Comparison of ENCODE assay signal across 19 mouse cellular contexts in genomic region chr4:125174516-125175185, GRCm38 (mm10). TPM values are rescaled to one million over a fixed set of nuclear protein-coding genes. Genes with fewer than 3 reads are reported as not detected.
A peak's percentile ranks its signal among the peaks of the same experiment; 100 is the strongest.
DNase-seq lines count a peak whose midpoint lies in the region; ATAC-seq lines count a peak whose summit lies in the region.
"Had no signal": no experiment of that assay in that cellular context is flagged by ENCODE, and none has a peak within 500 bp of the region (broad histone marks: within the 10 kb centered on the region; RNA-seq: fewer than 3 reads in every experiment).

No protein-coding gene starts in this region.

- no peaks in the 10 kb centered on the region for H3K36me3 ChIP-seq in hindbrain, embryonic 12.5 days
- H3K36me3 ChIP-seq in hindbrain, embryonic 13.5 days: no peaks in the 10 kb centered on the region
- no peaks in the 10 kb centered on the region for H3K36me3 ChIP-seq in embryonic facial prominence, embryonic 10.5 days (replicated peaks)
- no peaks in the 10 kb centered on the region for H3K36me3 ChIP-seq in kidney, embryonic 15.5 days
- H3K36me3 ChIP-seq in limb, embryonic 10.5 days: no peaks in the 10 kb centered on the region
- H3K36me3 ChIP-seq: embryonic facial prominence, embryonic 13.5 days; limb, embryonic 15.5 days; midbrain, embryonic 15.5 days had no signal

- no peak overlapping the region for H3K9ac ChIP-seq in hindbrain, embryonic 12.5 days
- H3K9ac ChIP-seq in hindbrain, embryonic 13.5 days: no peak overlapping the region
- no peak overlapping the region for H3K9ac ChIP-seq in kidney, embryonic 15.5 days
- H3K9ac ChIP-seq: embryonic facial prominence, embryonic 13.5 days; limb, embryonic 15.5 days; midbrain, embryonic 15.5 days had no signal

- H3K27me3 ChIP-seq in hindbrain, embryonic 12.5 days: no peaks in the 10 kb centered on the region
- 0 out of 2 replicates have a peak, but pooled peaks cover 12% of the 10 kb centered on the region for H3K27me3 ChIP-seq in hindbrain, embryonic 13.5 days
- H3K27me3 ChIP-seq in embryonic facial prominence, embryonic 10.5 days (replicated peaks; ENCODE audit: low read depth, poor library complexity, severe bottlenecking): no peaks in the 10 kb centered on the region
- H3K27me3 ChIP-seq in kidney, embryonic 15.5 days: peaks cover 12% of the 10 kb centered on the region; the same call in 1 of the 2 replicates
- H3K27me3 ChIP-seq in limb, embryonic 10.5 days (ENCODE audit: low read depth, poor library complexity, severe bottlenecking): peaks cover 28% of the 10 kb centered on the region; the same call in 1 of the 2 replicates
- H3K27me3 ChIP-seq: embryonic facial prominence, embryonic 13.5 days; limb, embryonic 15.5 days; midbrain, embryonic 15.5 days had no signal

- peak; percentile 34 for DNase-seq in embryonic facial prominence, embryonic 10.5 days (ENCODE audit: low spot score)
- DNase-seq in limb, embryonic 10.5 days (ENCODE audit: low spot score): peak; percentile 48
- no peak for DNase-seq in gastrocnemius, postnatal 4 days (ENCODE audit: low spot score in 2 of 2)
- no peak for DNase-seq in right cerebral cortex, adult 2 months (ENCODE audit: low spot score in 2 of 2)
- DNase-seq in heart, adult 8-10 months (ENCODE audit: low spot score): no peak
- DNase-seq: adrenal gland, postnatal 25 days; cerebellum, adult 11-12 months; heart, postnatal 36 days; lung, postnatal 10 days had no signal

- 65% methylated on average over 5 of the region's 5 CpGs for WGBS in hindbrain, embryonic 12.5 days
- WGBS in hindbrain, embryonic 13.5 days: 48% methylated on average over 5 of the region's 5 CpGs
- 69% methylated on average over 5 of the region's 5 CpGs for WGBS in embryonic facial prominence, embryonic 10.5 days
- WGBS in kidney, embryonic 15.5 days: 34% methylated on average over 5 of the region's 5 CpGs
- WGBS in limb, embryonic 10.5 days: 37% methylated on average over 5 of the region's 5 CpGs

- no peak overlapping the region for H3K4me3 ChIP-seq in hindbrain, embryonic 12.5 days
- no peak overlapping the region for H3K4me3 ChIP-seq in hindbrain, embryonic 13.5 days
- no peak overlapping the region for H3K4me3 ChIP-seq in embryonic facial prominence, embryonic 10.5 days
- H3K4me3 ChIP-seq in kidney, embryonic 15.5 days (replicated peaks): no peak overlapping the region
- no peak overlapping the region for H3K4me3 ChIP-seq in limb, embryonic 10.5 days
- H3K4me3 ChIP-seq: embryonic facial prominence, embryonic 13.5 days; limb, embryonic 15.5 days; megakaryocyte, embryonic 14.5 days; midbrain, embryonic 15.5 days; myocyte had no signal

- ATAC-seq in hindbrain, embryonic 12.5 days (ENCODE audit: low FRiP score): peak; percentile 35; the same call in 1 of the 2 replicates
- no peak for ATAC-seq in hindbrain, embryonic 13.5 days (ENCODE audit: low FRiP score)
- ATAC-seq in kidney, embryonic 15.5 days (replicated peaks; ENCODE audit: low FRiP score): no peak; the same call in 1 of the 2 replicates
- ATAC-seq: forebrain, embryonic 14.5 days; midbrain, embryonic 15.5 days had no signal

- no peaks in the 10 kb centered on the region for H3K9me3 ChIP-seq in hindbrain, embryonic 12.5 days (replicated peaks)
- H3K9me3 ChIP-seq in hindbrain, embryonic 13.5 days: no peaks in the 10 kb centered on the region
- H3K9me3 ChIP-seq in embryonic facial prominence, embryonic 10.5 days: no peaks in the 10 kb centered on the region
- H3K9me3 ChIP-seq in kidney, embryonic 15.5 days (replicated peaks): no peaks in the 10 kb centered on the region
- H3K9me3 ChIP-seq in limb, embryonic 10.5 days (replicated peaks): no peaks in the 10 kb centered on the region
- H3K9me3 ChIP-seq: embryonic facial prominence, embryonic 13.5 days; limb, embryonic 15.5 days; midbrain, embryonic 15.5 days had no signal

- no peak overlapping the region for H3K27ac ChIP-seq in hindbrain, embryonic 12.5 days
- H3K27ac ChIP-seq in hindbrain, embryonic 13.5 days: no peak overlapping the region
- no peak overlapping the region for H3K27ac ChIP-seq in embryonic facial prominence, embryonic 10.5 days (replicated peaks)
- H3K27ac ChIP-seq in kidney, embryonic 15.5 days: peak overlapping the region; percentile 35; the same call in 1 of the 2 replicates
- H3K27ac ChIP-seq in limb, embryonic 10.5 days: no peak overlapping the region
- H3K27ac ChIP-seq: embryonic facial prominence, embryonic 13.5 days; limb, embryonic 15.5 days; midbrain, embryonic 15.5 days; stomach, postnatal 0 days had no signal

- peaks cover 12% of the 10 kb centered on the region; the same call in 1 of the 2 replicates for H3K4me1 ChIP-seq in hindbrain, embryonic 12.5 days
- peaks cover 48% of the 10 kb centered on the region for H3K4me1 ChIP-seq in hindbrain, embryonic 13.5 days (replicated peaks)
- H3K4me1 ChIP-seq in embryonic facial prominence, embryonic 10.5 days: peaks cover 26% of the 10 kb centered on the region
- peaks cover 21% of the 10 kb centered on the region for H3K4me1 ChIP-seq in kidney, embryonic 15.5 days
- H3K4me1 ChIP-seq in limb, embryonic 10.5 days: peaks cover 37% of the 10 kb centered on the region
- H3K4me1 ChIP-seq: limb, embryonic 15.5 days had no signal

- H3K4me2 ChIP-seq in hindbrain, embryonic 12.5 days (replicated peaks): no peak overlapping the region
- H3K4me2 ChIP-seq in hindbrain, embryonic 13.5 days: no peak overlapping the region
- H3K4me2 ChIP-seq in kidney, embryonic 15.5 days: no peak overlapping the region
- H3K4me2 ChIP-seq: embryonic facial prominence, embryonic 13.5 days; limb, embryonic 15.5 days; midbrain, embryonic 15.5 days had no signal

RNA-seq across cellular contexts. Expression of gene Zc3h12a, which starts 47.0 kb away (rescaled TPM):
- 0.40 and 0.50 TPM in 2 replicates for polyA plus RNA-seq in hindbrain, embryonic 12.5 days (2016; fragmentation: Nextera tagmentation; extraction: Ambion mirVana)
- polyA plus RNA-seq in hindbrain, embryonic 13.5 days (2015; fragmentation: Nextera tagmentation; extraction: Ambion mirVana): 0.18 and 0.19 TPM in 2 replicates
- polyA plus RNA-seq in embryonic facial prominence, embryonic 10.5 days (2016; fragmentation: Nextera tagmentation; extraction: Ambion mirVana): 0.49 and 0.64 TPM in 2 replicates
- polyA plus RNA-seq in kidney, embryonic 15.5 days (2015; fragmentation: Nextera tagmentation; extraction: Ambion mirVana): 0.33 and 0.44 TPM in 2 replicates
- polyA plus RNA-seq in limb, embryonic 10.5 days (2016; fragmentation: Nextera tagmentation; extraction: Ambion mirVana): 0.23 and 0.58 TPM in 2 replicates
- total RNA-seq in gastrocnemius, postnatal 4 days (2021): 1 to 10 TPM; 3.0 to 3.9 TPM
- total RNA-seq in heart, adult 8-10 months (2022): 1 to 10 TPM; 3.5 to 5.7 (median 3.9) TPM

Comparison
In these comparisons a context has a peak if more than half of its experiments do, and no peak if none do; other contexts are left out.
1. DNase-seq: peak in embryonic facial prominence, embryonic 10.5 days (single experiment) and limb, embryonic 10.5 days (single experiment); none in gastrocnemius, postnatal 4 days (0 of 2), right cerebral cortex, adult 2 months (0 of 2) and heart, adult 8-10 months (single experiment).